Mouse (Mus musculus): Measurements from ENCODE around the gene Tmsb15l.

- TF ChIP-seq POLR2A (IDR thresholded peaks at IDR 0.05; ENCODE audit: insufficient read length, low read depth) (no peak), CEBPB (IDR thresholded peaks at IDR 0.05; ENCODE audit: insufficient read depth, poor library complexity, severe bottlenecking) (no peak), TCF12 (IDR thresholded peaks at IDR 0.05; ENCODE audit: insufficient read depth, poor library complexity, severe bottlenecking) (no peak), E2F4 (IDR thresholded peaks at IDR 0.05; ENCODE audit: insufficient read depth) (no peak), USF1 (IDR thresholded peaks at IDR 0.05; ENCODE audit: low read depth) (no peak), MAX (IDR thresholded peaks at IDR 0.05; ENCODE audit: low read depth) (no peak), TCF3 (IDR thresholded peaks at IDR 0.05; ENCODE audit: insufficient read length, low read depth) (no peak), MYOD1 (IDR thresholded peaks at IDR 0.05; ENCODE audit: control insufficient read depth in 1 of 3, insufficient read length in 2 of 3, low read depth in 2 of 3) (no peak), POLR2AphosphoS2 (IDR thresholded peaks at IDR 0.05; ENCODE audit: insufficient read length, low read depth) (no peak), MYOG (IDR thresholded peaks at IDR 0.05; ENCODE audit: control insufficient read depth in 1 of 3, insufficient read depth in 1 of 3, insufficient read length in 2 of 3, low read depth in 2 of 3) (no peak), SRF (IDR thresholded peaks at IDR 0.05; ENCODE audit: control insufficient read depth, insufficient read length, low read depth) (no peak)
Observed at GRCm38 (mm10) chrX:136927031-136927430, 49.6 kb downstream of the Tmsb15l start, which contains the start of gene H2bfm.

Data from myocyte (in vitro differentiated cells).